Mouse (Mus musculus) heart, postnatal 4 days (tissue): ENCODE data around the gene 4632433K11Rik. TPM values are rescaled to one million over a fixed set of nuclear protein-coding genes. Genes with fewer than 3 reads are reported as not detected.
"Not testable (repeated sequence)": the region's sequence is repeated elsewhere in the genome, so short reads cannot be mapped to it uniquely, and the experiment has no call there.

Experiments used
- DNase-seq: peaks from one replicate; pipeline ENCODE4 v3.0.0; 2021
- total RNA-seq, 2 experiments: library from RNA; stranded (reverse); gene quantifications; 2 replicates each; pipeline ENCODE4 v1.2.3; 2021

4632433K11Rik gene
- total RNA-seq = under 1 TPM in 1 of 2 experiments, not detected in 1; 0.57 TPM

- no peak for DNase-seq
Observed at GRCm38 (mm10) chr7:5033818-5034217, at the start of gene 4632433K11Rik. Gene 4632433K11Rik (plus strand): TSS chr7:5034118.

GRCm38 (mm10) chr7:4988250-4988649 is 45.7 kb upstream of the 4632433K11Rik start:
- DNase-seq = no peak

GRCm38 (mm10) chr7:4993347-4993998 is 40.4 kb upstream of the 4632433K11Rik start:
- DNase-seq = no peak

- no peak for DNase-seq
Observed at GRCm38 (mm10) chr7:4993999-4994788, 39.7 kb upstream of the 4632433K11Rik start.

GRCm38 (mm10) chr7:4995268-4996002 is 38.5 kb upstream of the 4632433K11Rik start:
- DNase-seq = no peak

GRCm38 (mm10) chr7:4996003-4996895 is 37.7 kb upstream of the 4632433K11Rik start, which contains the start of gene Zfp579:
Gene Zfp579 (minus strand): TSS chr7:4996158.
- peak; percentile 98 for DNase-seq

GRCm38 (mm10) chr7:4996934-4997333 is 37.0 kb upstream of the 4632433K11Rik start:
- no peak for DNase-seq

- no peak for DNase-seq
Observed at GRCm38 (mm10) chr7:4999876-5000275, 34.0 kb upstream of the 4632433K11Rik start.

GRCm38 (mm10) chr7:5002876-5003275 is 31.0 kb upstream of the 4632433K11Rik start:
- not testable (repeated sequence) for DNase-seq

GRCm38 (mm10) chr7:5008229-5008628 is 25.7 kb upstream of the 4632433K11Rik start:
- DNase-seq = no peak

- no peak for DNase-seq
Observed at GRCm38 (mm10) chr7:5012681-5013513, 21.0 kb upstream of the 4632433K11Rik start.

- peak; percentile 98 for DNase-seq
Observed at GRCm38 (mm10) chr7:5014251-5015117, 19.4 kb upstream of the 4632433K11Rik start, which contains the start of the genes Zfp524 and Fiz1. Gene Zfp524 (plus strand): TSS chr7:5014415. Gene Fiz1 (minus strand): TSS chr7:5014697.

- peak; percentile 95 for DNase-seq
Observed at GRCm38 (mm10) chr7:5015118-5016001, 18.6 kb upstream of the 4632433K11Rik start, which contains the start of gene Gm44973. Gene Gm44973 (plus strand): TSS chr7:5015496.

GRCm38 (mm10) chr7:5016057-5016456 is 17.9 kb upstream of the 4632433K11Rik start:
- DNase-seq = no peak

GRCm38 (mm10) chr7:5016920-5017319 is 17.0 kb upstream of the 4632433K11Rik start:
- no peak for DNase-seq

- DNase-seq = peak; percentile 49
Observed at GRCm38 (mm10) chr7:5017352-5017751, 16.6 kb upstream of the 4632433K11Rik start.

GRCm38 (mm10) chr7:5017931-5018330 is 16.0 kb upstream of the 4632433K11Rik start:
- DNase-seq = no peak

- DNase-seq = not testable (repeated sequence)
Observed at GRCm38 (mm10) chr7:5019576-5019975, 14.3 kb upstream of the 4632433K11Rik start.
